Mouse (Mus musculus) CH12.LX (cell line): ENCODE data around the gene Bach2. TPM values are rescaled to one million over a fixed set of nuclear protein-coding genes. Genes with fewer than 3 reads are reported as not detected.

Experiments used
- DNase-seq: peaks from one replicate; pipeline ENCODE4 v3.0.0-alpha.2; 2013; ENCODE audit errors: extremely low read depth
- H3K27ac ChIP-seq: 2 replicates; pipeline ENCODE4 v1.5.1; 2012; ENCODE audit warnings: low read depth, mild to moderate bottlenecking, control low read depth, moderate library complexity; ENCODE audit not compliant: insufficient read depth
- H3K27me3 ChIP-seq: replicated peaks from 2 replicates; pipeline ENCODE3; 2012; ENCODE audit warnings: inconsistent platforms
- H3K36me3 ChIP-seq, 2 experiments: replicated peaks in 1 of 2; 2 replicates each; pipeline versions ENCODE3 to v1.6.1; 2012; ENCODE audit warnings: inconsistent platforms in 1 of 2, low read length in 1 of 2, mild to moderate bottlenecking in 1 of 2, mixed read lengths in 1 of 2, moderate library complexity in 1 of 2; ENCODE audit not compliant: control insufficient read depth in 1 of 2, insufficient read depth in 1 of 2
- H3K4me1 ChIP-seq, 2 experiments: 2 replicates each; pipeline ENCODE4 v1.6.1; 2012; ENCODE audit warnings: inconsistent platforms in 1 of 2, moderate library complexity in 1 of 2; ENCODE audit not compliant: insufficient read depth in 2 of 2, control insufficient read depth in 1 of 2
- H3K4me2 ChIP-seq: 2 replicates; pipeline ENCODE4 v1.6.1; 2012; ENCODE audit warnings: low read depth, mild to moderate bottlenecking, control low read depth; ENCODE audit not compliant: poor library complexity, insufficient read depth, severe bottlenecking
- H3K4me3 ChIP-seq, 3 experiments: fragments of 150-350 bp in 1 of 3; sonication (generic) in 1 of 3; replicated peaks in 1 of 3; 2 replicates each; pipeline versions ENCODE3 to v1.5.1; 2011 to 2012; ENCODE audit warnings: low read depth in 2 of 3, low read length in 2 of 3, mild to moderate bottlenecking in 2 of 3, moderate library complexity in 2 of 3, control low read depth in 1 of 3, improper control_type of control experiment in 1 of 3, inconsistent platforms in 1 of 3, mixed read lengths in 1 of 3; ENCODE audit not compliant: poor library complexity in 1 of 3
- H3K79me2 ChIP-seq: replicated peaks from 2 replicates; pipeline ENCODE4 v1.6.1; 2012; ENCODE audit warnings: mild to moderate bottlenecking, moderate library complexity; ENCODE audit not compliant: control insufficient read depth, poor library complexity, insufficient read depth, severe bottlenecking; ENCODE audit errors: extremely low read depth
- H3K9ac ChIP-seq: 2 replicates; pipeline ENCODE4 v1.6.1; 2012; ENCODE audit warnings: low read depth, mild to moderate bottlenecking, control low read depth, moderate library complexity; ENCODE audit not compliant: insufficient read depth
- H3K9me3 ChIP-seq: replicated peaks from 2 replicates; pipeline ENCODE3; 2012; ENCODE audit warnings: low read length, inconsistent platforms, mixed read lengths
- BHLHE40 ChIP-seq: IDR thresholded peaks from 2 replicates; pipeline ENCODE4 v1.6.1; 2011; ENCODE audit warnings: mild to moderate bottlenecking, low read depth, low read length, improper control_type of control experiment
- CHD2 ChIP-seq: IDR thresholded peaks from 2 replicates; pipeline ENCODE4 v1.6.1; 2011; ENCODE audit warnings: low read length, improper control_type of control experiment
- CTCF ChIP-seq, 2 experiments: IDR thresholded peaks in 1 of 2; conservative IDR thresholded peaks in 1 of 2; 2 replicates each; pipeline ENCODE4 v1.5.1; 2011 to 2012; ENCODE audit warnings: low read depth in 2 of 2, low read length in 2 of 2, improper control_type of control experiment in 1 of 2, inconsistent platforms in 1 of 2, mild to moderate bottlenecking in 1 of 2, moderate library complexity in 1 of 2
- EP300 ChIP-seq: IDR thresholded peaks from 2 replicates; pipeline ENCODE4 v1.6.1; 2011; ENCODE audit warnings: low read length, improper control_type of control experiment
- IRF4 ChIP-seq: IDR thresholded peaks from 2 replicates; pipeline ENCODE4 v1.6.1; 2014; ENCODE audit warnings: low read depth, mild to moderate bottlenecking, inconsistent platforms, low read length, improper control_type of control experiment
- MAFK ChIP-seq: IDR thresholded peaks from 2 replicates; pipeline ENCODE4 v1.6.1; 2011; ENCODE audit warnings: low read length, improper control_type of control experiment; ENCODE audit not compliant: insufficient replicate concordance
- MAZ ChIP-seq: IDR thresholded peaks from 2 replicates; pipeline ENCODE4 v1.6.1; 2012; ENCODE audit warnings: low read depth, mild to moderate bottlenecking, inconsistent platforms, low read length, improper control_type of control experiment, moderate library complexity
- POLR2A ChIP-seq: IDR thresholded peaks from 2 replicates; pipeline ENCODE4 v1.6.1; 2011; ENCODE audit warnings: low read depth, mild to moderate bottlenecking, improper control_type of control experiment, low read length
- POLR2AphosphoS2 ChIP-seq: IDR thresholded peaks from 2 replicates; pipeline ENCODE4 v1.6.1; 2011; ENCODE audit warnings: low read depth, low read length, improper control_type of control experiment
- RCOR1 ChIP-seq: conservative IDR thresholded peaks from 2 replicates; pipeline ENCODE4 v1.6.1; 2012; ENCODE audit warnings: low read depth, mild to moderate bottlenecking, inconsistent platforms, low read length, improper control_type of control experiment
- SIN3A ChIP-seq: IDR thresholded peaks from 2 replicates; pipeline ENCODE4 v1.6.1; 2012; ENCODE audit warnings: low read length, improper control_type of control experiment, inconsistent platforms
- TBP ChIP-seq: conservative IDR thresholded peaks from 2 replicates; pipeline ENCODE4 v1.6.1; 2011; ENCODE audit warnings: low read depth, low read length, improper control_type of control experiment
- TCF12 ChIP-seq: IDR thresholded peaks from 2 replicates; pipeline ENCODE4 v1.6.1; 2014; ENCODE audit warnings: low read depth, mild to moderate bottlenecking, inconsistent platforms, low read length, improper control_type of control experiment
- UBTF ChIP-seq: IDR thresholded peaks from 2 replicates; pipeline ENCODE4 v1.6.1; 2012; ENCODE audit warnings: low read depth, mild to moderate bottlenecking, inconsistent platforms, low read length, improper control_type of control experiment, moderate library complexity
- USF1 ChIP-seq: IDR thresholded peaks from 2 replicates; pipeline ENCODE4 v1.6.1; 2014; ENCODE audit warnings: low read depth, mild to moderate bottlenecking, inconsistent platforms, low read length, improper control_type of control experiment
- ZC3H11A ChIP-seq: IDR thresholded peaks from 2 replicates; pipeline ENCODE4 v1.6.1; 2012; ENCODE audit warnings: low read depth, mild to moderate bottlenecking, inconsistent platforms, low read length, improper control_type of control experiment
- ZKSCAN1 ChIP-seq: IDR thresholded peaks from 2 replicates; pipeline ENCODE4 v1.6.1; 2012; ENCODE audit warnings: low read depth, inconsistent platforms, low read length, improper control_type of control experiment, borderline replicate concordance
- dilution Hi-C: fragments of 300-500 bp; cut with MboI; formaldehyde crosslinking; loops from 2 replicates; pipeline ENCODE4 v1.14.3; 2020; ENCODE audit warnings: low sequenced_read_pairs; ENCODE audit not compliant: extremely low pct_unique_long_range_greater_than_20kb, extremely low pct_ligation_motif_present
- in situ Hi-C: fragments of 300-500 bp; cut with MboI; formaldehyde crosslinking; loops from 3 replicates; pipeline ENCODE4 v1.14.3; 2019; ENCODE audit warnings: low sequenced_read_pairs, low pct_ligation_motif_present, low pct_unique_long_range_greater_than_20kb, mixed read lengths
- polyA plus RNA-seq: library from polyadenylated mRNA; unstranded; fragments of >175 nt; gene quantifications from 2 replicates; pipeline ENCODE4 v1.2.1, GENCODE M21; 2012; ENCODE audit warnings: low read depth; ENCODE audit not compliant: insufficient read length
- total RNA-seq, 2 experiments: library from RNA; depleted of rRNA; stranded (reverse); fragments of 300-350 nt in 1 of 2; fragments of >200 nt in 1 of 2; gene quantifications; 2 replicates each; pipeline ENCODE4 v1.2.3; 2012 to 2014

Gene Bach2
- total and polyA plus RNA-seq, 3 experiments, result 0.11 TPM; not detected in 2

- Histone ChIP-seq H3K4me3 (no peak overlapping the region), H3K9me3 (peaks cover 4% of the 10 kb centered on the region), H3K36me3 (no peaks in the 10 kb centered on the region), H3K9ac (no peak overlapping the region), H3K27ac (no peak overlapping the region), H3K4me1 (no peaks in the 10 kb centered on the region), H3K4me2 (no peak overlapping the region), H3K79me2 (no peaks in the 10 kb centered on the region), H3K27me3 (no peaks in the 10 kb centered on the region)
- no peak for DNase-seq
- in situ Hi-C loops, result no loop called here
- dilution Hi-C loops, result no loop called here
- no peak for TF ChIP-seq POLR2AphosphoS2
- no peak for TF ChIP-seq SIN3A
- no peak for TF ChIP-seq CHD2
- no peak for TF ChIP-seq ZKSCAN1
- TF ChIP-seq BHLHE40, result no peak
- no peak for TF ChIP-seq POLR2A
- no peak for TF ChIP-seq MAFK
- no peak for TF ChIP-seq USF1
- no peak for TF ChIP-seq MAZ
These were observed 227.4 kb downstream of the Bach2 start for GRCm38 (mm10) chr4:32466031-32466430.

- dilution Hi-C loops, result no loop called here
- Histone ChIP-seq H3K9me3 (no peaks in the 10 kb centered on the region), H3K27ac (no peak overlapping the region), H3K27me3 (no peaks in the 10 kb centered on the region), H3K4me2 (no peak overlapping the region), H3K4me1 (peaks cover 4 to 19% of the 10 kb centered on the region in 2 experiments; a peak in 3 of 4 replicates), H3K79me2 (no peaks in the 10 kb centered on the region), H3K9ac (no peak overlapping the region), H3K4me3 (no peak overlapping the region), H3K36me3 (no peaks in the 10 kb centered on the region)
- no peak for TF ChIP-seq TBP
- TF ChIP-seq ZKSCAN1, result no peak
- TF ChIP-seq IRF4, result no peak
- TF ChIP-seq EP300, result no peak
- no peak for TF ChIP-seq UBTF
- TF ChIP-seq TCF12, result no peak
- no peak for TF ChIP-seq RCOR1
- no peak for TF ChIP-seq POLR2A
- no peak for TF ChIP-seq ZC3H11A
- TF ChIP-seq USF1, result no peak
- TF ChIP-seq CTCF (conservative IDR thresholded peaks at IDR 0.05 in 1 of 2, IDR thresholded peaks at IDR 0.05 in 1 of 2; ENCODE audit: low read depth in 2 of 2, low read length in 2 of 2), result no peak
- DNase-seq, result no peak
- in situ Hi-C loops, result no loop called here
These were observed 239.5 kb downstream of the Bach2 start for GRCm38 (mm10) chr4:32477977-32478660.
